Mouse (Mus musculus) left cerebral cortex, postnatal 10 days (tissue): ENCODE results near the gene Ogdh. TPM values are rescaled to one million over a fixed set of nuclear protein-coding genes. Genes with fewer than 3 reads are reported as not detected.
"Not testable (repeated sequence)": the region's sequence is repeated elsewhere in the genome, so short reads cannot be mapped to it uniquely, and the experiment has no call there.

Experiments used
- DNase-seq, 2 experiments: peaks; one replicate each; pipeline ENCODE4 v3.0.0; 2021 to 2022; ENCODE audit warnings: low spot score in 2 of 2, mixed read lengths in 1 of 2; ENCODE audit errors: extremely low spot score in 1 of 2
- intact Hi-C: fragments of 180-260 bp; cut with DNase I; formaldehyde crosslinking; loops from one replicate; pipeline ENCODE4 v1.15.1; 2025
- total RNA-seq, 2 experiments: library from RNA; stranded (reverse); gene quantifications; 2 replicates each; pipeline ENCODE4 v1.2.3; 2021

Gene Ogdh
- total RNA-seq: 100 to 1,000 TPM; 230 to 235 TPM

DNA sequence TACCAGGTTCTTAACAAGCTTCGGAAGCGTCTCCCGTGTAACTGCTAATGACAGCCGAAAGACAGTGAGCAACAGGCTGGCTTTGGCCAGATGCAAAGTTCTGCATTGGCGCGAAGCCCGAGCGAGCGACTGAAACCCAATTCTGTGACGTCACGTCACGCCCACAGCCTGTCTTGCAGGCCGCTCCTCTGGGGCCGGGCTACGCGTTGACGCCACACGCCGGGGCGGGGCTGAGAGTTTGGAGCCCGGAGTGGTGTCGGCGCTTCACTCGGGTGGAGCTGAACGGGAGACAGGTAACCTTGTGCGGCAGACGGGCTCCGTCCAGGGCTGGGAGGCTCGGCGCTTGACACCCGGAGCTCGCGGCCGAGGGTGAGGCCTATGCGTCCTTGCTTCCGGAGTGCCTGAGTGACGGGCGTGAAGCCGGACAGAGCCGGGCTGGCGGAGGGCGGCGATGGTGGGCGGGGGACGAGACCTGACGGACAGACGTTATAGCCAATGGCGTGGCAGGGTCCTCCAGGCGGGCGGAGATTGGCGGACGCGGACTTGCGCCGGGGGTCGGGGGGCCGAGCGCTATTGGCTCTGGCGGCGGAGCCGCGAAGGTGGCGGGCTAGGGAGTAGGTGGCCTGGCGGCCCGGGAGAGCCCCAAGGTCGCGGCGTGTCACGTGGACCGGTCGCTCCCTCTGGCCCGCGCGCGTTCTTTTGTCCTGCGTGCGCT lies at the start of gene Ogdh:
Gene Ogdh, plus strand, starts transcription at position 233 of the 715 bp plus-strand sequence.
- intact Hi-C loops: no loop called here
- peak; percentile 98 to 100 for DNase-seq

GRCm38 (mm10) chr11:6244707-6245106 lies 46.7 kb upstream of the Ogdh start:
- intact Hi-C loops: no loop called here

GRCm38 (mm10) chr11:6252248-6252647 lies 39.2 kb upstream of the Ogdh start:
- no peak for DNase-seq
- intact Hi-C loops: no loop called here

More at GRCm38 (mm10) chr11:6244707-6245106, 46.7 kb upstream of the Ogdh start:
- no peak for DNase-seq

DNA sequence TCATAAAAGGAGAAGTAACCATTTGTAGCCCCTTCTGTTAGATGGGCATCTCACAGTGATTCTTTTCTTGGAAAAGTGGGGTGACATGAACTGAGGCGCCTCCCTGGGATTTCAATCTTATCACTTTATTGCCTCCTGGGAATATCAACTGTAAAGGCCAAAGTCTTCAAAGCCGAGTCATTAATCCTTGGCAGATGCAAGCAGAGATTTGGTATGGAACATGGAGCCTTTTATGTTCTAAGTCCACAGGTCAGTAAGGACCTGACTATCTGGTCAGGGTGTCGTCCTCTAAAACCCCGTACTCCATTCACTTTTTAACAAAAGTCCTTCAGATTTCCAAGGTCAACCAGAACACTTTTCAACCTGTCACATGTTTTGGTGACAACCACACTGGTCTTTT lies 38.6 kb upstream of the Ogdh start:
- no peak for DNase-seq
- intact Hi-C loops: no loop called here

GRCm38 (mm10) chr11:6254602-6255001 lies 36.8 kb upstream of the Ogdh start:
- DNase-seq, intact Hi-C loops: not testable (repeated sequence)

DNA sequence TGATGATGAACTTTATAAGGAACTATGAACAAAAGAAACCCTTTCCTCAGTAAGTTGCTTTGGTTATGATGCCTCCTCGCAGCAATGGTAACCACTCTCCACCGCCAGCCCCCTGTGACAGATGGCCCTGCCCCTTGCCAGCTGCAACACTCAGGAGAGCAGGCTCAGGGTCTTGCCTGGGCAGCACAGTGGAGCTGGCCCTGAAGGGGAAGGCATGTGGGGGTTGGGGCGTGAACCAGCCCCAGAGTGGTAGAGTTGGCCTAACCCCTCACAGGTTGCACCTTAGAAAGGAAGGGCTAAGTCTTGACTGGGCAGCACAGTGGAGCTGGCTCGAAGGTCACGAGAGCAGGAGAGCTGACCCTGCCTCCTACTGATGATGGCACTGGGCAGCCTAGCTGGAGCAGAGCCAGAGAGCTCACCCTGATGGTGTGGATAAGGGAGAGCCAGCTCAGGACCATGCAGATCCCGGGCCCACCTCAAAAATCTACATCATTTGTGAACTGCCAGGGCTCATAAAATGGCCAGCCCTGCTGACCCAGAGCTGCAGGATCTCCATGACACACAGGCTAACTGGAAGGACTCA lies 34.9 kb upstream of the Ogdh start:
- no peak for DNase-seq
- intact Hi-C loops: no loop called here

- DNase-seq: no peak
- intact Hi-C loops: no loop called here
Measured at GRCm38 (mm10) chr11:6259413-6259812, 32.0 kb upstream of the Ogdh start.

DNA sequence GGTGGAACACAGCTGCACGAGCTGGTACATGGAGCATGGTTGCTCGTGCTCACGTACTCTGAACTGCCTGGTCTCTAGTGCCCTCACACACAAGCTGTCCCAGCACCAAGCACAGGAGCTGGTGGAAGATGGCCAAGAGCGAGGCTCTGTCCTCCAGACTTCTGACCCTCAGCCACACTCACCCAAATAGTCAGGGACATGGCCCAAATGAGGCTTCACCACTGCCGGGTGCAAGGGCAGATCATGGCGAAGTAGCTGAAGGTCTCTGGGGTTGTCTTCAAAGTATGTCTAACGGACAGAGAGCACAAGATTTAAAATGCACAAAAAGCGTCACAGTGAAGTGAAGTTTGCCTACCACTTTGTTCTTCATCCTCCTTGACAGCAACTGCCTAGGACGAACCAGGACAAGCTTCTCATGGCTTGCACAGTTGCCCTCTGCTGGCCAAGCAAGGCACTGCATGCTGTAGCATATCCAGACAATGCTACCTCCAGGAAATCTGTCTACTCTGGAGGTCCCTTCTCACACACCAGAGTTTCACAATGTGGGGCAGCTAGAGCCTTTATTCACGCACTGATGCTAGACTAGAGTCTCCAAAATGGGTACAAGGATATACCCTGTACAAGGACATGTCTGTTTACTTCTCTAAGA lies 29.9 kb upstream of the Ogdh start:
- peak; percentile 56 to 72 for DNase-seq
- intact Hi-C loops: loop anchor here (5.0 kb wide), 1 partner anchor 59 kb away; the partner anchor contains the start of genes A730071L15Rik and Nudcd3

DNA sequence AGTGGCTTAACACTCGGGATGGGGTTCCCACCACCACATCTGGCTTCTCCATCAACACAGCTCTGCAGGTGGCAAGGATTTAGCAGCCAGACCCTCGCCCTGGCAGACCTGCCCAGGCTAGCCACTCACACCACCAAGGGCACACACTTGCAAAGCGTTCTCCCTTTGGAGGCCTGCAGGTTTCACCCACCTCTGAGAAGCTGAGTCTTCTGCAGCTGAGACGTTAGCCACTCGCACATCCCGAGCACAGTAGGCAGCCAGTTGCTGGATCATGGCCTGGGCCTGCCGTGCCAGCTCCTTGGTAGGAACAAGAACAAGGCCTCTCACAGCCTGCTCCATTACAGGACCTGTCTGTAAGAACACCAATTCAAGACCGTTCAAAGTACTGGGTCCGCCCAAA lies 24.8 kb upstream of the Ogdh start:
- DNase-seq: no peak

DNA sequence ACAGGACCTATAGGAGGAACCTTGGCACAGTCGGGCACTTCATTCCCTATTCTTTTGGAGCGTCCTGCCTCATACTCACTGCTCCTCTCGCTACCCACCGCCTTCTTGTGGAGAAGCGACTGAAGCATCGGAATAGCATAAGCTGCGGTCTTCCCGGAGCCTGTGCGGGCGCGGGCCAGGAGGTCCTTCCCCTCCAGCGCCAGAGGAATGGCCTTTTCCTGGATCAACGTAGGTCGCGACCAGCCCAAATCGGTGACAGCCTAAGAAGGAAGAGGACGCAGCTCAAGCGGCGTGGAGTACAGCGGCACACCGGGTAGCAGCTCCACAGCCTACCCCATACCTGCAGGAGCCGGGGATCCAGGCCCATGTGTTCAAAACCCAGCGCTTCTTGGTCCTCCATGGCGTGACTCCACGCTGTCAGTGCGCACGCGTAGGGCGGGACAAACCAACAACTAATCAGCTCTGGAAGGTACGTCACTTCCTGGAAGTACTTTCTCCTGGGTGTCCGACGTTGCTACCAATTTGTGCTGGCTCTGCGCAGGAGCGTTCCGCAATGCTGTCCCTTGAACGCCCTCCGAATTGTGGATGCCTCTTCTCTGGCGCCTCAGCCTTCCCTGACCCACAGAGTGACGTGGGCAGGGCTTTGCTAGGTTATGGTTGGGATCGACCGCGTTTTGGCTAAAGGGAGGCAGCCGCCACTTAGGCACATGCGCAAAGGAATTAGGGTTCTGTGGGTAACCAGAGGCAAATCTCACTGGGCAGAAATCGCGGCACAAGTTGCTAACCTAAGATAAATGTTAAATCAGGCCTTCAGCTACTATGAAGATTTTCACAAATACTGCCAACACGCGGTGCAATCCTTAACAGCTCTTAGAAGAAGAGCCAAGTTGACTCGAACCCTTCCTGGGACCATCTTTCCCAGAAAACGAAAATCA lies 23.8 kb upstream of the Ogdh start, which contains the start of gene Ddx56:
Gene Ddx56, minus strand, starts transcription at position 453 of the 935 bp plus-strand sequence.
- peak; percentile 94 for DNase-seq
- intact Hi-C loops: loop anchor here (5.0 kb wide), 1 partner anchor 290 kb away; no protein-coding TSS in a partner anchor

More for the DNA sequence above, 24.8 kb upstream of the Ogdh start:
- intact Hi-C loops: loop anchor here (5.0 kb wide), 1 partner anchor 289 kb away; no protein-coding TSS in a partner anchor

GRCm38 (mm10) chr11:6273607-6274006 lies 17.8 kb upstream of the Ogdh start:
- DNase-seq: no peak
- intact Hi-C loops: no loop called here

- DNase-seq: peak; percentile 96 to 99
- intact Hi-C loops: no loop called here
Measured at GRCm38 (mm10) chr11:6274387-6275093, 16.9 kb upstream of the Ogdh start, which contains the start of gene Tmed4. Tmed4 (minus strand) TSS chr11:6274870.

- intact Hi-C loops: no loop called here
Measured at GRCm38 (mm10) chr11:6275094-6275484, 16.3 kb upstream of the Ogdh start.

DNA sequence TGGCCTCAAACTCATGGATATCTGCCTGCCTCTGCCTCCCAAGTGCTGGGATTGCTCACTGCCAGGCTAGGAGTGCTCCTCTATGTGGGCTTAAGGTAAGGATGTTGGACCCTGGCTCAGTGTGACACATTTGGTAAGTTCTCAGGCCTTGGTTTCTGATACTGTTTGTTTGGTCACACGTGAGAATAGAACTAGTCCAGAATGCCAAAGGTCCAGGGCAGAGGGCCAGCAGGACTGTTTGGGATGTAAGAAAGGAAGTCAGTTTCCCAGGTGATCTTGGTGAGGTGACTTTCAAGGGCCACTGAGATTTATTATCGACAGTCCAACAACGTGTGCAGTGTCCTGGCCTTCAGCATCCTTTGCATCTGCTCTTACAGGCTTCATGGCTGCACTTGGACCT lies 15.0 kb upstream of the Ogdh start:
- no peak for DNase-seq
- intact Hi-C loops: no loop called here

More at GRCm38 (mm10) chr11:6275094-6275484, 16.3 kb upstream of the Ogdh start:
- no peak for DNase-seq

- intact Hi-C loops: no loop called here
Measured at GRCm38 (mm10) chr11:6282940-6283339, 8.5 kb upstream of the Ogdh start.

DNA sequence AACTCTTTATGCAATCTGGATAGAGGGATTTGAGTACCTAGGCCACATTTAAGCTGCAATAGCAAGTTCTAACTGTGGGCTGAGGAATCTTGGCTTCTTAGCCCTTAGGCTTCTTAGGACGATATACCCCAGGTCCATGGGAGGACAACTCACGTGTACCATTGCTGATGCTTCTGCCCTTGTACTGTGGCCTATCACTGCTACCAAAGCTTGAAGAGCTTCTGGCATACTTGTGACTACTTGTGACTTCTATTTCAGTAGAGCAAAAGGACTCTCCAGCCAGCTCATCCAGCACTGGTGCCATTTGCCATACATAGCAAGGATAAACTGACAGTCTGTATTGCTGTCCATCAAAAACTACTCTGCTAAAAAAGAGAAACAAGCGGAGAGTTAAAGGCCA lies 1.3 kb upstream of the Ogdh start:
- intact Hi-C loops: no loop called here
- DNase-seq: no peak

More at GRCm38 (mm10) chr11:6282940-6283339, 8.5 kb upstream of the Ogdh start:
- no peak for DNase-seq

- no peak for DNase-seq
- intact Hi-C loops: no loop called here
Measured at GRCm38 (mm10) chr11:6290883-6291282, 550 bp upstream of the Ogdh start.
